Mouse (Mus musculus): Measurements from ENCODE around the gene Clasp2. TPM values are rescaled to one million over a fixed set of nuclear protein-coding genes. Genes with fewer than 3 reads are reported as not detected.
A peak's percentile ranks its signal among the peaks of the same experiment; 100 is the strongest.
"Not testable (repeated sequence)": the region's sequence is repeated elsewhere in the genome, so short reads cannot be mapped to it uniquely, and the experiment has no call there.

Clasp2 gene
- total RNA-seq, 2 experiments from 2014 or later: 230 to 238 TPM

GRCm38 (mm10) chr9:113743291-113743690 is 2.0 kb downstream of the Clasp2 start:
- no peak for DNase-seq (ENCODE audit: low spot score in 2 of 2)
- intact Hi-C loops (cut with DNase I): loop anchor here (5.0 kb wide), 3 partner anchors 79 to 164 kb away; no protein-coding TSS in a partner anchor

GRCm38 (mm10) chr9:113749356-113749755 is 8.1 kb downstream of the Clasp2 start:
- intact Hi-C loops (cut with DNase I): no loop called here
- DNase-seq (ENCODE audit: low spot score in 2 of 2): no peak

GRCm38 (mm10) chr9:113755888-113756719 is 14.8 kb downstream of the Clasp2 start:
- DNase-seq (ENCODE audit: low spot score in 2 of 2): no peak
- intact Hi-C loops (cut with DNase I): no loop called here

GRCm38 (mm10) chr9:113758472-113758871 is 17.2 kb downstream of the Clasp2 start:
- intact Hi-C loops (cut with DNase I): no loop called here

GRCm38 (mm10) chr9:113759684-113760083 is 18.4 kb downstream of the Clasp2 start:
- DNase-seq (ENCODE audit: low spot score in 2 of 2): no peak
- intact Hi-C loops (cut with DNase I): no loop called here

More at GRCm38 (mm10) chr9:113758472-113758871, 17.2 kb downstream of the Clasp2 start:
- no peak for DNase-seq (ENCODE audit: low spot score in 2 of 2)

GRCm38 (mm10) chr9:113762389-113762788 is 21.1 kb downstream of the Clasp2 start:
- no peak for DNase-seq (ENCODE audit: low spot score in 2 of 2)
- intact Hi-C loops (cut with DNase I): no loop called here

- no peak for DNase-seq (ENCODE audit: low spot score in 2 of 2)
- intact Hi-C loops (cut with DNase I): no loop called here
Measured at GRCm38 (mm10) chr9:113763123-113763522, 21.9 kb downstream of the Clasp2 start.

GRCm38 (mm10) chr9:113770640-113771039 is 29.4 kb downstream of the Clasp2 start:
- intact Hi-C loops (cut with DNase I): no loop called here
- no peak for DNase-seq (ENCODE audit: low spot score in 2 of 2)

GRCm38 (mm10) chr9:113780863-113781262 is 39.6 kb downstream of the Clasp2 start:
- intact Hi-C loops (cut with DNase I): no loop called here
- DNase-seq (ENCODE audit: low spot score in 2 of 2): no peak

- intact Hi-C loops (cut with DNase I): no loop called here
Measured at GRCm38 (mm10) chr9:113782362-113783005, 41.2 kb downstream of the Clasp2 start.

GRCm38 (mm10) chr9:113783674-113784073 is 42.4 kb downstream of the Clasp2 start:
- intact Hi-C loops (cut with DNase I): no loop called here
- DNase-seq (ENCODE audit: low spot score in 2 of 2): no peak

More at GRCm38 (mm10) chr9:113782362-113783005, 41.2 kb downstream of the Clasp2 start:
- no peak for DNase-seq (ENCODE audit: low spot score in 2 of 2)

GRCm38 (mm10) chr9:113789283-113789682 is 48.0 kb downstream of the Clasp2 start:
- DNase-seq (ENCODE audit: low spot score in 2 of 2); intact Hi-C loops (cut with DNase I): not testable (repeated sequence)

- DNase-seq (ENCODE audit: low spot score in 2 of 2): peak; percentile 82 to 90
- intact Hi-C loops (cut with DNase I): no loop called here
Measured at GRCm38 (mm10) chr9:113792651-113793512, 51.6 kb downstream of the Clasp2 start.

- no peak for DNase-seq (ENCODE audit: low spot score in 2 of 2)
- intact Hi-C loops (cut with DNase I): no loop called here
Measured at GRCm38 (mm10) chr9:113793513-113793905, 52.2 kb downstream of the Clasp2 start.

GRCm38 (mm10) chr9:113793966-113794365 is 52.7 kb downstream of the Clasp2 start:
- intact Hi-C loops (cut with DNase I): no loop called here
- no peak for DNase-seq (ENCODE audit: low spot score in 2 of 2)

- intact Hi-C loops (cut with DNase I): no loop called here
- no peak for DNase-seq (ENCODE audit: low spot score in 2 of 2)
Measured at GRCm38 (mm10) chr9:113797206-113797605, 55.9 kb downstream of the Clasp2 start.

GRCm38 (mm10) chr9:113800671-113801070 is 59.4 kb downstream of the Clasp2 start:
- intact Hi-C loops (cut with DNase I): no loop called here
- no peak for DNase-seq (ENCODE audit: low spot score in 2 of 2)

- intact Hi-C loops (cut with DNase I): no loop called here
- no peak for DNase-seq (ENCODE audit: low spot score in 2 of 2)
Measured at GRCm38 (mm10) chr9:113802734-113803133, 61.5 kb downstream of the Clasp2 start.

- no peak for DNase-seq (ENCODE audit: low spot score in 2 of 2)
- intact Hi-C loops (cut with DNase I): no loop called here
Measured at GRCm38 (mm10) chr9:113803751-113804150, 62.5 kb downstream of the Clasp2 start.

GRCm38 (mm10) chr9:113805359-113805758 is 64.1 kb downstream of the Clasp2 start:
- intact Hi-C loops (cut with DNase I): no loop called here
- no peak for DNase-seq (ENCODE audit: low spot score in 2 of 2)
